Mouse (Mus musculus) thymus, postnatal 4 days (tissue): ENCODE measurements at regions not wholly inside any gene's neighbourhood (a gene's known extent, or its start where the extent isn't known, plus 50 kb on each side); places are given as distances from the start of the nearest gene placed in this dataset.
A peak's percentile ranks its signal among the peaks of the same experiment; 100 is the strongest.

Experiments used
- DNase-seq: peaks from one replicate; pipeline ENCODE4 v3.0.0; 2021

DNA sequence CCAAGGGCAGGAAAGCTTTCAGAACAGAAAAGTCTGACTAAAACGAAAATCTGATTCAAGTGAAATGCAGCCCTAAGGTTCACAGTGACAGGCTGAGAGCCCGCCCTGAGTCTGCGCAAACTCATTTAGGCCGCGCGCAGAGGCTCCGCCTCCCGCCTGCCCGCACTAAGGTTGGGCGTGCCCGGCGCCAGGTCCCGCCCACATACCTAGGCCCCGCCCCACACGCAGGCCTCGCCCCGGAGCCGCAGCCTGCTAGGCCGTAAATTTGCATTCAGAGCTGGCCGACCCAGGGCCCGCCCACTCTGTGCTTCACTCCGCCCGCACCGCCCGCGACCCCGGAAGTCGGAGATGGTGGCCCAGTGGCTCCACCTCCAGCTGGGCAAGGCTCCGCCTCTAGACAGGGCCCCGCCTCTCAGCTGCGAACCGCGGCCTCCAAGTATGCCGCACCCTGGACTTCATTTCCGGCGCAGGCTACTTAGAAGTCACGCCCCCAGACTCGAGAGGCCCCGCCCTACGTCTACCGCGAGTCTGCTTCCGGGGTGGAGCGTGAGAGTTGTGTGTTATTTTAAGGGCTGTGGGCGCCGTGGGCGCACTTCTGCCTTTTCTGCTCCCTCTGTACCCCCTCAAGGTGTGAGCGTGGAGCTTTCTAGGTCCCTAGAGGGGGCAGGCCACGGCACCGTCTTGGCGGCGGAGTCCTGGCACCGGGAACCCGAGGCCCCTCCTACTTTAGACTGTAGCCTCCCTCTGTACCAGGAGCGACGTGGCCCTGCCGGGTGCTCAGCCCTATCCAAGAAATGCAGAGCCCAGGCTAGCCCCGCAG is 52.3 kb upstream of the Wnt7b start:
- DNase-seq = peak; percentile 99

DNA sequence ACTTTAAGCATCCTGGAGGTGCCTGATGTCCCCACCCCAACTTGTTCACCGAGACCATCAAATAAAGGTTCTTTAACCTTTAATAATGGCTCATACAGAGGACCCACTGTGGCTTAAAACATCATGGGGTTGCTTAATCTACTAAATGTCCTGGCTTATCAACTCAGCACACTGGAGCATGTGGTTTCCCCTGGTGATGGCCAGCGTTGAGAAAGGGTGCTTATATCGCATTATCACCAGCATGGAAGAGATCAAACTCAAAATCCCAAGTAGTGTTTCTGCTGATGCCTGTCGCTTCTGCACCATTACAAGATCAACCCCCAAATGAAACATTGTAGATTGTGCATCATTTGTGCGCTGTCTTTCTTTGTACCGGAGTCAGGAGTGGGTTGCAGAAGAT is 53.2 kb upstream of the Wnt7b start:
- no peak for DNase-seq

DNA sequence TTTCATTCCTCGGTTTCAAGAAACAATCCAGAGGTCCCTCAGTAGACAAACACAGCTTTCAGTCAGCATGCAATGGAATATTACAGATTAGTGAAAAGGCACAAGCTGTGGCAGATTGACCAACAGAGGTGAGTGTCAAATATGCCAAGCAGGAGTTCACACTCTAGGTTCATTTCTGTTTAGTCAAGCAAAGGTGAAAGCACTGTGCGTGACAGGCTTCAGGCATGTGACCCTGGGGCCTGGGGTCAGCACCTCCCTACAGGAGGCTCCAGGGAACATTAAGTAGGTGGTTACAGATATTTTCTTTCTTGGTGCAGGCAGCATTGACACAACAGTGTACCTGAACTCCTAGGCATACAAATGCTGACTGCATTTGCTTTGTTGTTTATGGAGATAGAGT is 57.3 kb upstream of the Wnt7b start:
- no peak for DNase-seq

DNA sequence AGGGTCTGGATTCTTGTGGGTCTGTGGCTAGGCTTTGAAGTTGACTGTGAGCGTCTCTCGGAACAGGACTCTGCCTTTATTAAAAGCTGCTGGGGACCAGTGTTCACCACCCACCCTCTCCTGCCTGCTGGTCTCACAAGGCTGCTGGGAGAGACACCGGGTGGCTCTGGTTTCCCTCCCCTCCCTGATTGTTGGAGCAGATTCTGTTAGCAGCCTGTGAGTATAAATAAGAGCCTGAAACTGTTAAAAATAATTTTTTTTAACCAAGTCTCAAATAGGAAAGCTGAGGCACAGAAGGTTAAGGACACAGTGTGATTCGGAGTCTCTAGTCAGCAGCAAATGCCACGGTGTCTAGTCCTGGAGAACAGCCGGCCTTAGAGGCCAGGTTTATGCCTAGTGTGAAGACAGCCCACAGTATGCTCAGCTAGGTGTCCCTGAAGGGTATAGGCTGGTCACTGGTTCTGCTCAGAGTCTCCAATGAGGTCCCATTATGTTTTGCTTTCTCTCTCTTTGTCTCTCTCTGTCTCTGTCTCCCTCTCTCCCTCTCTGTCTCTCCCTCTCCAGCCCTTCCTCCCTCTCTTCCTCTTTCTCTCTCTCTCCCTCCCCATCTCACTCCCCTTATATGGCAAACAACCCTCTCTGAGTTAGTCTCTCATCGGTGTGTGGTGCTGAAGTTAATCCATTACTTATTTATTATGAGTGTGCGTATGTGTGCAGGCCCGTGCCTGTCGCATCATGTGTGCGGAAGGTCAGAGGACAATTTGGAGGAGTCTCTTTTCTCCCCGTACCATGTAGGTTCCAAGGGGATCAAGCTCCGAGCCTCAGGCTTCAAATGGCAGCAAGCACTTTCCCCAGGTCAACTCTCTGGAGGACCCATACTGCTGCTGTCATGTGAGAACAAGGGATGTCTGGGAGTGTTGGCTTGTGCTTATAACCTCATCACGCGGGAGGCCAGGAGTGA is 59.1 kb upstream of the Wnt7b start:
- DNase-seq = no peak

DNA sequence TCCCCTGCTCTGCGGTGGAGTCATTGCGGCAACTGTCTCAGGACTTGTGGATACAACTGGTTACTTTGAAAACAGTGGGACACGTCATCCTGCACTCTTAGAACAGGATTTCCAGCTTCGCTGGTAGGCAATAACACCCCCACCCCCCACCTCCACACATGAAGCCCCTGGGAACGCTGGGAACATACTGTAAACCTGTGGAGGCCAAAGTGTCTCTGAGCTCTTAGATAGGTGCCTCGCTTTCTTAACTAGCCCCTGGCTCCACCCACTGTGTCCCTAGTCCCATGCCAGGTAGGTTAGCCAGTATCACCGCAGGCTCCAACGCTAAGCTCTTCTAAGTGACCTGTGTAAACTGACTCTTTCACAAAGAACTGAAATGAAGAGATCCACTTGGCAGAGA is 63.1 kb upstream of the Wnt7b start:
- DNase-seq = no peak

DNA sequence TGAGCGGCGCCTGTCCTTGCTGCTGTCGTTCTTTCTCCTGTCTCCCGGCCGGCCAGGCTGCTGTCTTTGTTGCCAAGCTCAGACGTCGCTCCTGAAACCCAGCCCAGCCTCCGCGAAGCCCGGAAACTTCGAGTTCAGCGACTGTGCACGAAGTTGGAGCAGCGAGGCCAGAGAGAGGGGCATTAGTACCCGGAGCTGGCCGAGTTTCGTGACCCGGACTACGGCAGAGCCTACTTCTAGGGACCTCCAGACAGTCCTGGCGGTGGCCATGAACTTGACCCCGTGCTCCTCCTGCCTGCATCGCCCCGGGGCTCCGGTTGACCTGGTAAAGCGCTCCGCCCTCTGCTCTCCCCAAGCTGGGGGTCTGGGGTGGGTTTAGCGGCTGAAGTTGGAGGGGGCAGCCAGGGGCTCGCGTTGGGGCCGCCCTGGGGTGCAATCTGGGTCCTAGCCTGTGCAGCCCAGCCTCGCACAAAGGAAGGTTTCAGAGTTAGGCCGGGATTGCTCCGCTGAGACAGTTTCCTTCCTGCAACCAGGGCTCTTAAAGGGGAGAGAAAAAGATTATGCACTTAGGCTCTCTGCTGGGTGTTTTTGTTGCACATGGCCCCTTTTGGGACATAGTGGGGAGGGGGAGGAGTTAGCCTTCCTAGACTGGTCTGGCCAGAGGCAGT is 63.8 kb upstream of the Wnt7b start:
- DNase-seq = peak; percentile 82

DNA sequence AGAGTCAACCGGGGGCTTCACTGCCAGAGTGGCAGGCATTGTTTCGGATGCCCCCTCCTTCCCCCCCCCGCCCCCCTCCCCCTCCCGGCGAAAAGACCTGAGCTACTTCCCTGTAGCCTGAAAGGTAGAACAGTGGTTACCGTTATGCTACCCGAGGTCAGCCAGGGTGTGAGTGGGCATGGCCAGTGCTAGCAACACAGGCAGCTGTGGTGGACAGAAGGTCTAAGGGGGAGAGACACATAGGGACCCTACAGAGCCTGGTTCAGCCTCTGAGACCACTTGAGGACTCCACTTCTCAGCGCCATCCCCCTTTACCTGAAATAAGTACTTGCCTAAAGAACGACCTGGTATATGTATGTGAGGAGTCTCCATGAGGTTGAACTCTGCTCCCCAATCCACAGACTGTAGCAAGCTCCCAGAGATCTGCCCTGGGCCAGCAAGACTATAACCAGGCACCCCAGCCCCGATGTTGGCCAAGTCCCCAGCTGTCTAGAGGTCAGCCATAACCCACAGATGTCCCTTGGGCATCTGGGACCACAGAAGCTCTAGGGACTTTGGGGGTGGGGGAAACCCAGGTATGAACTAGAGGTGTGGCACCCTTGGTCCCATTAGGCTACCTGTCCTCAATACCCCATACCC is 64.5 kb upstream of the Wnt7b start:
- DNase-seq = no peak

DNA sequence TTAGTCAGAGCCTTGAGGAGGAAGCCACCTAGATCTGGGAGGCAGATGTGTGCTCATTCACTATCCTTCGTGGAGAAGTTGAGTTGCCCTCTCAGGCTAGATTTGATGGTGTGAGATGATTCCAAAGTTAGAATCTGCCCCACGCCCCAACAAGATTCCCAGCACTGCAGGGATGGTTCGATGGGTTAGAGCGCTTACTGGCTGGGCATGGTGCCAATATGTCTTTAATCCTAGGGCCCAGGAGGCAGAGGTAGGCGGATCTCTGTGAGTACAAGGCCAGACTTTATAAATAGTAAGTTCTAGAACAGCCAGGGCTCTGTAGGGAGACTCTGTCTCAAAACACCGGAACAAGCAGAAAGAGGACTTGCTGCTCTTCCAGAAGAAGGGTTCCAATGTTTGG is 65.3 kb upstream of the Wnt7b start:
- DNase-seq = no peak

DNA sequence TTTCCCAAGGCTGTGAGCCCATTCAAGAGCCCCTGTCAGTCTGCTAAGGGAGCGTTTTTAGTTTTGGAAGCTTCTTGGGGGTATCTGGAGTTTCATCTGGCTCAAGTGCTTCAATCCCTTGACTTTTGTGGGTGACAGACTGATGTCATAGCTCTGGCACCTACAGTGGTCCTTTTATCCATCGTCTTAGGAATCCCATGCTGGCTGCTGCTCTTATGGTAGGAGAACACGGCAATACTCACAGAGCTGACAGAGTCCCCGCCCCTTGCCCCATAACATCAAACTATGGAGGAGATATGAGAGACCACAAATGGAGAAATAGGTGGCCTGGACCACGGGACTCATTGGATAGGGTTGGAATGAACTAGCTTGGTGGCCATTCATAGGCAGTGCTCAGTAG is 68.0 kb upstream of the Wnt7b start:
- DNase-seq = no peak

DNA sequence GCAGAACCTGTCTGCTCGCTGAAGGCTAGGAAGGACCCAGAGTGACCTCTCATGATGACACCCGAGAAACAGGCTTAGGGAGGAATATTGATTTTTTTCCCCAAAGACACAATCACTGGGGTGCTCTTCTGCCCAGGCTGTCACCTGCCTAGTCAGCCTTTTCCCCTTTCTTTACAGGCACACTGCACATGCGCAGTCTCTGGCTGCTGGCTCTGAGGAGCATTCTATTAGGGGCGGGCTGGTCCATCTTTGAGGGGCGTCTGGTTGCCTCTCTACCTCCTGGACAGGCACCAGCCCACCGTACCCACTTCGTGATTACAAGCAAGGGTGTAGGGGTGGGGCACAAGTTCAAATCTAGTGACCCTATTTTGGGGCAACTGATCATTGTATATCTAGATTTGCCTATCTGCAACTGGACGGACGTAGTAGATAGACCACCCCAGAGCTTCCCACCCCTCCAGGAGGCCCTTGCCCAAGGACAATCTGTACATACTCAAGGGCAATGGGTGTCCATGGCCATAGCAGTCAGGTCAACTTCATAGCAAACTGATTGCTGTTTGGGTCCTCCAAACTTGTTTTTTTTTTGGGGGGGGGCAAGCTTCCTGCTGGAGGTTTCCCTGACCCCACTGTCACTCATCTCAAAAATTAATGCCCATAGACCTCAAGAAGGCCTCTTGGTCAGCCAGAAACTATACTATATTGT is 69.6 kb upstream of the Wnt7b start:
- no peak for DNase-seq

DNA sequence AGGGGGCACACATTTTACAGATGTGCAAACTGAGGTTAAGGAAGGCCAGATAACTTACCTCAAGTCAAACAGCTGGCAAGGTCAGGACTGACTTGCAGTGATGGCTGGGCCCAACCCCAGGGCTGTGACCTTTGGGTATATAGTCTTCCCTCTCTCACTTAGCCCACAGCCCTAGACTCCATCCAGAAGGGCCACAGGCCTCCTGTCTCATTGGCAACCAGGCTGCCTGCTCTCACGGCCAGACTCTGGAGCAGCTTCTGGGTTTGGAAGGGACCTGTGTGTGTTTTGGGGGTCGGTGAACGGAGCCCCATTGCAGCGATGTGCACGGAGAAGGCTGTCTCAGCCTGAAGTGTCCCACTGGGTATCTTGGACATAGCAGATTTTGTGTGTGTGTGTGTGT is 70.2 kb upstream of the Wnt7b start:
- no peak for DNase-seq

DNA sequence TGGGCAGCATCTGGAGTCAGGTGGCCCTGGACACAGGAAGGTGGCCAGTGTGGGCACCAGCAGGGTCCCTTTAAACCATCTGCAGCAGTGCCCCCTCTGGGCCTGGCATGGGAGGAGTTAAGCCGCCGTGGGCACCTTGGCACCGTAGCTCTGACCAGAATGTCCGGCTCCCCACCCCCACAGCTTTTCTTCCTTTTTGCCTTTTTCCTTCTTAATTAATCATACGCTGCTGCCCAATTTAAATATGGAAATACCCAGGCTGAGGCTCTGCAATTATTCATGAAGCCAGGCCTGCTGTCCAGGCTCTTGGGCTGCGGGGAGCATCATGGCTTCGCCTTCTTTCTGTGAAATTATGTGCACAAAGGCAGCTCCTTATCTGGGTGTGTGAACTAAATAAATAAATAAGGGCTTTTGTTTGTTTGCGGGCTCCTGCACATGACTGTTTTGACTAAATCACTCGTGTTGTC is 70.6 kb upstream of the Wnt7b start:
- DNase-seq = no peak

DNA sequence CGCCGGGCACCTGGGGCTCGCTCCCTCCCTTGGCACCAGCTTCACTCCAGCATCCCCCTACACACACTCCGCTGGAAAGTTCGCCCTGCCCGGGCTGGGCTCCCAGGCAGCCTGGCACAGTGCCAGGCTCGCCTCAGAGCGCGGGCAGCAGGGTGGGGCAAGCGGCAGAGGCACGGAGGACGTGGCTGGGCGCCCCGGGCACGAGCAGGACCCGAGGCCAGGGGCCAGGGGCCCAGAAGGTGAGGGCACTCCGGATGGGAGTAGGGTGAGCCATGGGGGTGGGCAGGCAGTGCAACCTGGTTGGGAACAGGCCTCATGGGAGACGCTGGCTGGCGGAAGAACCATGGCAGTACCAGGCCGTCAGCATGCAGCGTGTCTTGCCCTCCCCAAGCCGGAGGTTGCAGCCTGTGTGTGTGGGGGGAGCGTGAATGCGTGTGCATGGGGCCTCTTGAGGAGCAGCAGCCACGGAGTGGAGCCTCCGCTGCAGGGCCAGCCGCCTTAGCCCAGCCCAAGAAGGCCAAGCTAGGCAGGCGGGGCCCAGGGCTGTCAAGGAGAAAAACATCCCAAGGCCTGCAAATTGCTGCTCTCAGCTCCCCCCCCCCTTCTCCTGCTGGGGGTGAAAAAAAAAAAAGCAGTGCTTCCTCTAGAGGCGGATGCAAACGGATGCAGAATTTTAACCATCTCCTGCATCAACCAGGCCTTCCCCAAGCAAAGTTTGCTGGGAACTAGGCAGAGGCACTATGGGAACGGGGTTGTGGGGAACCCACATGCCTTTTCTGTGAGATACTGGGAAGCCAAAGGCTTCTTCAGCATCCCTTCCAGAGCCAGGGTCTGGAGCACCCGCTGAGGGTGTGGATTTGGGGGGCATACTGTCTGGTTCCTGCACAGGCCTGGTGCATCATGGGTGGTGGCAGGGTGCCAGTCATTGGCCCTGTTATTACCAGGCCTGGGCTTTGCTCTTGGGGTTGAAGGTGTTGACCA is 71.4 kb upstream of the Wnt7b start:
- peak; percentile 49 for DNase-seq

DNA sequence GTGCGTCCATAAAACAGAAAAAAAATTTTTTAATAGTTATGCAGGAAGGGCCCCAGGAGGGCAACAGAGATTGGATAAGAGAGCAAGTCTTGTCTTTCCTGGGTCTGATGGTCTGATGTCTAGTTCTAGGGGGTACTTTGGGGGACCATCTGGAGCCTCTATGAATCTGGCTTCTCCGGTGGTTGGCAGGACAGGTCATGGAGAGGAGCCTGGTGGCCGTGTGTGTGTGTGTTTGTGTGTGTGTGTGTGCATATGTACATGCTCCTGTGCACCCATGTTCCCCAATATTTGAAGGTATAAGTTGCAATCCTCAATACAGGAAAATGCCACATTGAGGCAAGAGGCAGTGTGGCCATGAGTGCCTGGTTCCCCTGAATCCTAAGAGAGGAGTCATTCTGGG is 72.5 kb upstream of the Wnt7b start:
- no peak for DNase-seq

DNA sequence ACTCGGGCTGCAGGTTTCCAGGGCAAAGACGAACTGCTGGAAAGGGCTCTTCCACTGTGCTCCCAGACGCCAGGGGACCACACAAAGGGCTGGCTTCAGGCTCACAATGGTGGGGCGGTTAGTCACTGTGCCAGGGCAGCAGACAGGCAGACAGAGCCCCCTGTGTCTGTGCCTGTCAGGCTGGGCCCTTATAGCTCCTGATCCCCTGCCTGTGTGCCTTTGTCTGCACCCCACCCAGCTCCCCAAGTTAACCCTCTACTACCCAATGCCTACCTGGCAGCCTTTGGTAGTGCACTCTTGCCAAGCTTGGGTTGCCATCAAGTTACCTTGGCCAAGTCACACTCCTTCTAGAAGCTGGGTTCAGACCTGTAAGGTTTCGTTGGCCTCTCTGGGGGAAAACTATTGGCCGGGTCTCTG is 73.5 kb upstream of the Wnt7b start:
- no peak for DNase-seq

DNA sequence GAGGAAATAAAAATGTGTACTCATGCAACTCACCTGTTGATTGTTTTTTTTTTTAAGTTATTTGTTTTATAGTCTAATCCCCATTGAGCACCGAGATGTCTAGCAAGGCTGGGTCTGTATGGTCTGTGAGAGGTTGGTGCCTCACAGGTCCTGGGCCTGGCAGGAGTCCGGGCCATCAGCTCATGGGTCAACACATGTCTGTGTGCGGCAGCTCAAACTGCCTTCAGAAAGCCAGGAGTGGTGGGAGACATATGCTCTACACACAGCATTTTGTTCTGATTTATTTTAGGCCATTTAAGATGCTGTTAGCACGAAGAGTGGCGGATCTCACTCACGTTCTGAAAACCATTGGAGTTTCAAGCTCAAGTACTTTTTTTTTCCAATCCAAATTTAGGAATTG is 74.6 kb upstream of the Wnt7b start:
- DNase-seq = no peak

DNA sequence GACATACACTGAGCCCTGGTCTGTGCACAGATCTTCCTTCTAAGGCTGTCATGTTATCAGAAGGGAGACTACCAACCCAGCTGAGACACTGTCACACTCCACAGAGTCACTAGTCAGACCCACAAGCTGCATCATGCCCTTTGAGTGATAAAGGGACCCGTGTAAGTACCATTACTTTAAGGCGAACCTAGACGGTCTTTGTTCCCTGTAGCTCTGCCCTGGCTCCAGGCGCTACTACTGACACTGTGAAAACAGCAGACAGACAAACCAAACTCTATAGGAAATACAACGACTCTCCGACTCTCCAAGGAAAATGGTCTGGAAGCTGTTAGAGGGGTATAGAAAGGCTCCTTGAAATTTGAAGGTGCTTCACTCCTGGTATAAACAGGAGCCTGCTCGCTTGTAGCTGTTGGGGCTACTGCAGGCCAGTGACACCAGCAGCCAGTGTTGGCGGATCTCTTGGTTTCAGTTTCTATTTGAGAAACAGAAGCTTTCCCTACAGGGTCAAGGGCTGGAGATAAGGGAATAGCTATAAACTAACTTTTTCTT is 75.2 kb upstream of the Wnt7b start:
- DNase-seq = no peak

DNA sequence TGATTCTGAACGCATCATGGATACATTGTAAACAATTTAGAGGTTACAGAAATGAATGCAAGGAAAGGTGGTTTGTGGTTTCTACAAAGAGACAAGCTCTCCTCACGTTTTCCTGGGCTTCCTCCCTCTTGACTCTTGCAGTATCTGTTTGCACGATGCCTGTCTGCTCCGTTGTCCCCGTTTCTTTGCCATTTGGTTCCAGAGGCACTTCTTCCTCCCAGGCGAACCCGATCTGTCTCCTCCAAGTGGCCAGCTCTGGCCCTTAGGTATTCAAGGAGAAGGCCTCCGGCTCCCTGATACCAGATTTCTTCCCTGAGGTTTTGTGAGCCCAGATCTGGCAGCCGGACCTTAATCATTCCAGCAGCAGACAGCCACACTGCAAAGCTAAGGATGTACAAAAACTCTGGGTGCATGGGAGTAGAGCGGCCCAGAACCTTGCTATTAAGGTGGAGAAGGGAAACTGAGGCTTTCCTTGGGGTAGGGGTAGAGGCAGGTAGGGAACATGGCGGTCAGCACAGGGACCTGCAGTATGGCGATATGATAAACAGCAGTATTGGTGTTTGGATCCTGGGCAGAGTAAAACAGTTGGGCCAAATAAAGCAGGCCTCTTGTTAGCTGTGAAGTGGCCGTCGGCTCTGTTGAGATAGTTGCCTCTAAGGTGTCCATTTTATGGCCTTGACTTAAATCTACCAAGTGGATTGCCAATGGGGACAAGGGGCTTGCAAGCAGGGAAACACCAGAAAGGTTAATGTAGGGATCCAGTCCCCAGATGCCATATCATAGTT is 76.0 kb upstream of the Wnt7b start:
- DNase-seq = no peak

DNA sequence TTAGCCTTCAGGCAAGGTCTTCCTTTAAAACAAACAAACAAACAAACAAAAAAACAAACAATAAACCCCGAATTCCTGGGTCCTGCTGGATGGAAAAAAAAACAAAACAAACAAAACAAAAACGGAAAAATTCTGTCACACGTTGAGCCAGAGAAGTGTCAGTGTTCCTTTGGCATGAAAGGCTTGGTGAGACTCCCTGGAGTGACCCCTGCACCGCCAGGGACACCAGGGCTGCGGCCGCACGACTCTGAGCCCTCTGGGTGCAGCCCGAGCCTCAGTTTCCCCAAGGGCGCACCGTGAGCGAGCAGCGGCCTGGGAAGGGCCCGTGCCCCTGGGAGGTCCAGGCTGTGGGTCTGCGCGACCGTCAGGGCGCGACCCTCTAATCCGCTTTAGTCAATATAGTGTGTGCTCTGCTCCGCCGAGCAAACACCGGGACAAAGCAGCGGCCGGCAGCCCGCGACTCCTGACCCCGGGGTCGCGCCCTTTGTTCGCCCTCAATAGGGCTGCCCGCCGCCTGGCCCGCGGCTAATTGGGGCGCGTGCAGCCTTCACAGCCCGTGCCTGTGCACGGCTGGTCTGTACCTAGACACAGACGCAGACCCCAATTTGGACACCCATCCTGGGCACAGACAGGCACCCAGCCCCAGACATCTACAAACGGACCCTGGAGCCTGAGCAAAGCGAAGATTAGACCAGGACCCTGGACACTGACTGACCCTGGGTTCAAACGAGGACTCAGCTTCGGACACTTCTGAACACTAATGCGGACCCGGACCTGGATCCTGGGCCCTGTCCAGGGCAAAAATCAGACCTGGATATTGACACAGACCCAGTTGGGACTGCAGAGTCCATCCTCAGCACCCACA is 74.0 kb upstream of the Ppara start:
- no peak for DNase-seq
